Mouse (Mus musculus) thymus, adult 2 months (tissue): ENCODE measurements around the gene Ppfia2.

ENCODE experiments used
- CTCF ChIP-seq: fragments of 200-500 bp; IDR thresholded peaks from 2 replicates; pipeline ENCODE4 v1.5.1; 2012; ENCODE audit warnings: mild to moderate bottlenecking, control low read depth, low read length, moderate library complexity, borderline replicate concordance; ENCODE audit not compliant: control insufficient read depth, poor library complexity, insufficient read depth; ENCODE audit errors: extremely low read depth
- POLR2A ChIP-seq: fragments of 200-500 bp; IDR thresholded peaks from 2 replicates; pipeline ENCODE4 v1.6.1; 2012; ENCODE audit warnings: mild to moderate bottlenecking, low read length, control low read depth, moderate library complexity; ENCODE audit not compliant: control insufficient read depth, poor library complexity, insufficient read depth; ENCODE audit errors: extremely low read depth

- TF ChIP-seq CTCF, result no peak
- TF ChIP-seq POLR2A, result no peak
These were observed 305.4 kb downstream of the Ppfia2 start for GRCm38 (mm10) chr10:106775571-106775970.
